ENCODE assay signal across 14 mouse cellular contexts in the genomic region with DNA sequence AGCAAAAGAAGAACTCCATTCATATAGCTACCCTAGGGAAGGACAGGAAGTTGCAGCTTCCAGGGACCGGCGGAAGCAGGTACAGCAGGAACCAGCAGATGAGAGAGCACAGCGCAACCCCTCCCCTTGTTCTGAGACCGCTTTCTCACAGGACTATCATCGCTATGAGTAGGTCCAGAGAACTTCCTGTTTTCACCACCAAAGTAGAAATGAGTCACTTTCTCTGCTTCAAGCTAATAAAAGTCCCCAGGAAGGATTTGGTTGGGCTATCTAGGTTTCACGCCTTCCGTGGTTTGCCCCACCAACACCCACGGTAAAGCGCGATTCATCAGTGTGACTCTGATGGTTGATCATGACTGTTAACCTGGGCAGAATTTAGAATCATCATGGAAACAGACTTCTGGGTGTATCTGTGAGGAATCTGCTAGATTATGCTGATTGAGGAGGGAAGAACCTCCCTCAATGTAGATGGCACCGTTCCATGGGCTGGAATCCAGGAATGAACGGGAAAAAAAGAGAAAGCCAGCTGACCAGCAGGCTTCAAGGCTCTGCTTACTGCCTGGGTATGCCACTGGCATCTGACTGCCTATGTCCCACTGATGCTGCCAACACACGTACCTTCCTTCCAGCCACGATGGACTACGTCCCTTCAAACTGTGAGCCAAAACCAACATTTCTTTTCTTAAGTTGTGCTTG. TPM values are rescaled to one million over a fixed set of nuclear protein-coding genes. Genes with fewer than 3 reads are reported as not detected.
DNase-seq lines count a peak whose midpoint lies in the region; TF ChIP-seq lines count a peak whose summit lies in the region.
"Had no signal": no experiment of that assay in that cellular context is flagged by ENCODE, and none has a peak within 500 bp of the region (broad histone marks: within the 10 kb centered on the region; RNA-seq: fewer than 3 reads in every experiment).

No protein-coding gene starts in this region.

- intact Hi-C loops in gastrocnemius, adult 2 months (cut with DNase I) = no loop called here

- H3K4me3 ChIP-seq in gastrocnemius, adult 2 months = peak overlapping the region; percentile 19; the same call in 1 of the 2 replicates
- H3K4me3 ChIP-seq: forebrain, embryonic 10.5 days had no signal

- no peak overlapping the region for H3K27ac ChIP-seq in gastrocnemius, adult 2 months
- H3K27ac ChIP-seq: forebrain, embryonic 10.5 days had no signal

- no peak for DNase-seq in gastrocnemius, adult 2 months
- no peak for DNase-seq in gastrocnemius, postnatal 4 days (ENCODE audit: low spot score in 2 of 2)
- DNase-seq in thymus, postnatal 0 days (ENCODE audit: low spot score) = peak; percentile 30
- DNase-seq in thymus, postnatal 10 days (ENCODE audit: low spot score in 2 of 2) = no peak
- DNase-seq in lung, postnatal 10 days = peak; percentile 8
- no peak for DNase-seq in kidney, adult 11 months
- DNase-seq in layer of hippocampus, postnatal 25 days (ENCODE audit: extremely low spot score in 1 of 2, low spot score in 1 of 2) = no peak
- DNase-seq in layer of hippocampus, adult 11-12 months (ENCODE audit: low spot score) = no peak
- DNase-seq: adrenal gland, postnatal 10 days; cerebellum, postnatal 36 days; gastrocnemius, postnatal 14 days; lung, embryonic 14.5 days; right cerebral cortex, postnatal 25 days had no signal

- no peak for TF ChIP-seq CTCF in gastrocnemius, adult 2 months (IDR thresholded peaks at IDR 0.05)

RNA-seq across cellular contexts. Expression of gene Tmem154, which starts 49.2 kb away (rescaled TPM):
- total RNA-seq in gastrocnemius, adult 2 months (2021) = under 1 TPM; 0.73 to 0.74 TPM
- total RNA-seq in gastrocnemius, postnatal 4 days (2021) = 1 to 10 TPM; 2.0 TPM
- 13.5 and 15.5 TPM in 2 replicates for polyA plus RNA-seq in thymus, postnatal 0 days (2015; fragmentation: Nextera tagmentation; extraction: Ambion mirVana)
- total RNA-seq in layer of hippocampus, postnatal 25 days (2021) = under 1 TPM in 1 of 2 experiments, not detected in 1; 0.54 TPM

Comparison
In these comparisons a context has a peak if more than half of its experiments do, and no peak if none do; other contexts are left out.
1. DNase-seq: peak in thymus, postnatal 0 days (single experiment) and lung, postnatal 10 days (single experiment); none in gastrocnemius, adult 2 months (single experiment), gastrocnemius, postnatal 4 days (0 of 2), thymus, postnatal 10 days (0 of 2), kidney, adult 11 months (single experiment), layer of hippocampus, postnatal 25 days (0 of 2) and layer of hippocampus, adult 11-12 months (single experiment).